Mouse (Mus musculus) T-helper 1 cell (primary cell): ENCODE measurements around the gene Gmds.

Experiments used
- in situ Hi-C: fragments of 300-600 bp; cut with MboI, MseI; formaldehyde crosslinking; loops from one replicate; pipeline ENCODE4 v1.15.1; 2025; ENCODE audit warnings: high pct_unique_total_duplicates

The Gmds gene

DNA sequence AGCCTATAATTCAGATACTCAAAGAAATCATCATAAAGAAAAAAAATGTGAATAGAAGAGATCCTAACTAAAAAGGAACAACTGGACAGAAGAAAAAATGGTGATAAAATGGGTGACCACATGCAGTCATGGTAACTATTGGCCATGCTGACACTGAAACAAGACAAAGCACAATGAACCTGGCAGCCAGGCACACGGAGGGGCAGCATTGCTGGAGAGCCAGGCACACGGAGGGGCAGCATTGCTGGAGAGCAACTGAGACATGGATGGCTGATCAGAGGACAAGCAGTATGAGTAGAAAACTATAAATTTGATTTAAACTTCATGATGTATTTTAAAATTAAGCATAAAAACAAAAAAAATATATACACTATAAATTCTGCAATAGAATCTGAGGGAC is 173.0 kb downstream of the Gmds start:
- in situ Hi-C loops, result no loop called here

DNA sequence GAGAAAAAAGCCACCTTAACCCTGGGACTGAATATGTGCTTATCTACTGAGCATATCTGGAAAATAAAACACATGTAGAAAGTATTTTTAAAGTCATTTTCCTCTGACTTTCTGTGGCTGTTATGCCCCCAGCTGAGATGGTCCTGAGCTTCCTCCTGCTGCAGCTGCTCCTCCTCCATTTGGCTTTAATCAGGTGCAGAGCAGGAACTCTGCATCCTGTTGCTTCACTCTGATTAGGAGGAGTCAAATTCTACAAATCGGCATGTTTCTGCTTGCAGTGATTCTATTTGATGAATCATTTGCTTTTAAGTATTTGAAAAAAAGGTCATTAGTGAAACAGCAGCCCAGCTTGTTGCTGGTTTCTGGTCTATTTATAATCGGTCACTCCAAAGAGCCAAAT is 177.0 kb downstream of the Gmds start:
- in situ Hi-C loops, result loop anchor here (5.0 kb wide), 1 partner anchor 106 kb away; no protein-coding TSS in a partner anchor

DNA sequence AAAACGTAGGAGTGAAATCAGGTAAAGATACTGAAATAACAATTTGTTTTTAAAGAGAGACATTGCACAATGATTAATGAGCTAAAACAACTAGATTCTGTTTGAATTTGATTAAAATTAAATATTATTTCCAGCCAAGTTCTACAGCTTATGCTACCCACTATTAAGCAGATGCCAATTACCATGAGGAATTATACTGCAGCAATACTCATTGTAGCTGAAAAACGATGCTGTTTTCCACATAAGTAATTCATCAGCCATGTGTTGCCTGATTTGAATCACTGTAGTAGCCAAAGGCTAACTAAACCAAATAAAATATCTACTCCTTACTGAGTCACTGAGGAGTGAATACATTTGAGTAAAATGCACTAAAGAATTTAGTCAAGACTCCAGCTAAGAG is 180.3 kb downstream of the Gmds start:
- in situ Hi-C loops, result no loop called here

DNA sequence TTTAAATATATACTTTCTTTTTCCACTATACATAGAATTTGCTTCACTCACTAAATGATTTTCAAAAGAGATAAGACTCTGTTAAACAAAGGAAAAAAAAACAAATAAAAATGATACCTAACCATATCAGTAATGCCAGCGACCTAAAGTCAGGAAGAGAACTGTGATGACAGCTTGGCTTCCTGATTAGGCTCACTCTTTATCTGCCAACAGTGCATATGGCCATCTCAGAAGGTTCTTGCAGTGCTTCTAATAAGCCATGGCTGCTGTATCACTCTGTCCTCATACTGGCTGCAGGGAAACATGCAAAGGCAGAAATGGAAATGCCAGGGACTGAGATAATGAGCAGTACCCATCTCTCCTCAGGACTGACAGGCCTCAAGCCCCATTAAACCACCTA is 192.6 kb downstream of the Gmds start:
- in situ Hi-C loops, result no loop called here

DNA sequence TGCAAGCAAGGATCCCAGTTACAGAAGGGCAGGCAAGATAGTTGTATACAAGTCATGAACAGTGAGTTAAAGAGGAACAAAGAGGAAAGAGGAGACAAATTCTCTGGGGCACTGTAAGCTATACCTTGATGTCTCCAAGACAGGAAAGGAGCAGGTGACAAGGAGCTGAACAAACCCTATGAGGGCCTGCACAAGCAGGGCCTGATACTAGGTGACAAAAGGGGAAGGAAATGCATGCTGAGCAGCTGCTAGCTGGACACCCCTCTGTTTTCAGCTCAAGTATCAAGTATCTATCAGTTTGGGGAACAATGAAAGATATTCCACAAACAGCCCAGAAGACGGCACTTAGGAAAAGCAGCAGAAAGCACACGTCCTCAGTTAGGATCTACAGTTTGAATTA is 193.4 kb downstream of the Gmds start:
- in situ Hi-C loops, result no loop called here

DNA sequence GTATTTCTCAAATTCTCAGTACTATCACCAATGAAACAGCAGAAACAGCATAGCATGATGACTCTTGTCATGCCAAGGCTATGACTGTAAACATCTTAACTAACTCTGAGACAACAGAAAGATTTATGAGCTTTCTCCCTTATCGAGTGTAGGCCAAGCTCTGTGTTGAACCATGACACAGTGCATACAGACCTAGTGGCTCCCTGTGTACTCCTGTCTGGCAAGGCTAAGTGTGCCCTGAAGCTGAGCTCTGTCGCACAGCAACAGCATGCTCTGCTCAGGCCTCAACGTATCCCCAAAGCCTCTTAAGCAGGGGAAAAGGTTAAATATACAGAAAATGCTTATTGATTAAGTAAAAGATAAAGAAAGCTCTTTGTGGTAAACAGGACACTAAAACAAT is 194.9 kb downstream of the Gmds start:
- in situ Hi-C loops, result no loop called here

DNA sequence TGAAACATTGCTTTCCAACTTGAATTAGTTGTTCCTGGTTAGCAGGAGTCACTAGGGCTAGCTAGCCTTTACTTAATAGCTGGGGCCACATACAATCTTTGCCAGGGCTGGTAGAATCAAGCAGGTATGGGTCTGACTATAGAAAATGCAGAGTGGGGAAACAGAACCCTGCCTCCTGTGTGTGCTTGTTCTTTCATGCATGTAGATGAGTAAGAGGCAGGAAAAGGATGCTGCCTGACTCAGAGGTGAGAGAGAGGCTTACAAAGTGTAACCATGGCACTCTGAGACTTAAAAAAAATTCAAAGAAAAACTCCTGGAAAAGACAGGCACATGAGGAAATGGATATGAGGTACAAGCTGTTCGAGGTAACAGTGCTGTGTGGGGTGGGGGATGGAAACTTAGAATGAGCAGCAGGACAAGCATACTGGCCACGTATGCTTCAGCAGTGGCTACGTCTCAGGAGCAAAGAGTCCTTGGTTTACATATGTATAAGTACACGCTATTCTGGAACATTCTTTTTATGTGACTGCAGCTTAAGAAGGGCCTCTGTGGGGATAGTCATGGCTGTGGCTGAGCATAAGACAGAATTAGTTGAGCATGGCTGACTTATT is 203.8 kb downstream of the Gmds start:
- in situ Hi-C loops, result no loop called here

DNA sequence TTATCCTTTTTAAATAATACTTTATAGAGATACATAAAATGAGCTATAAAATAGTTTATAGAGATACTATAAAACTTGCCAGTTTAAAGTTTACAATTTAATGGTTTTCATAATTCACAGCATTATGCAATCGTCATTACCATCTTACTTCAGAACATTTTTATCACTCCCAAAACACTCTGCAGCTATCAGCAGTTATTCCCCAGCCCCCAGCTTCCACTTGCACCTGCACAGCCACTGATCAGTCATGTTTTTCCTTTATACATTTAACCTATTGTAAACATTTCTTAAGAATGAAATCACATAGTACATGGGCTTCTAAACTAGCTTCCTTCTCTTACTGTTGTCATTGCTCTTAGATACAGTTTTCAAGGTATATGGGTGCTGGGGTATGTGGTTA is 208.6 kb downstream of the Gmds start:
- in situ Hi-C loops, result no loop called here

DNA sequence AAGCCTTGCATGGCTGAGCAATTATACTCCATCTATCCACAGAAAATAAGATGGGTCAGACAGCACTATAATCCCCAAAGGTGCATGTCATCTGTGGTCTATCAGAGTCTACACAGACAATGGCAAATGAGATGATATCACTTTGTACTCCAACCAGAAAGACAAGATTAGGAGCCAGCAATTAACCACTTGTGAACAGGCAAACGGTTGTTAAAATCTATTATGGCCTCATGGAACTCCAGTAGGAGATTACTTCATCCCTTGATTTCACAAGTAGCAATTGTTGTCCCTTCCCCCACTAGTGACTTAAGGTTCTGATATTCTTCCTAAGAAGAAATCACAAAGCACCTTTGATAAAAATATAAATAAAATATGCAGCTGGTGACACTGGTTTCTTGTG is 220.2 kb downstream of the Gmds start:
- in situ Hi-C loops, result no loop called here

DNA sequence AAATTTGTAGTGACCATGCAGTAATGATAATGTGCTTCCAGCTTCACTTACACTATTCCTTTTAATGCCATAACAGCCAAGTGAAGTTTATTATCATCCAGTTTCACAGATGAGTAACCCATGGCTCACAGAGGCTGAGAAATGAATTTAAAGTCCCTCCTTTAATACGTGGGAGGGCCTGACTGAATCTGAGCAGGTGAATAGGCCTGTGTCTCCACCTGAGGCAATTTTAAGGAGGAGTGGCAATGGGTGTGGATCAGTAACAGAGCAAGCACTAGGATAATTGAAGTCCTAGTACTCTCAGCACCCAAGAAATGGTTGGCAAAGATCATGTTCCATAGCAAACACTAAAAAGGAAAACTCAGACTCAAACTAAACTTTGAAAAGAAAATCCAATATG is 223.1 kb downstream of the Gmds start:
- in situ Hi-C loops, result no loop called here

DNA sequence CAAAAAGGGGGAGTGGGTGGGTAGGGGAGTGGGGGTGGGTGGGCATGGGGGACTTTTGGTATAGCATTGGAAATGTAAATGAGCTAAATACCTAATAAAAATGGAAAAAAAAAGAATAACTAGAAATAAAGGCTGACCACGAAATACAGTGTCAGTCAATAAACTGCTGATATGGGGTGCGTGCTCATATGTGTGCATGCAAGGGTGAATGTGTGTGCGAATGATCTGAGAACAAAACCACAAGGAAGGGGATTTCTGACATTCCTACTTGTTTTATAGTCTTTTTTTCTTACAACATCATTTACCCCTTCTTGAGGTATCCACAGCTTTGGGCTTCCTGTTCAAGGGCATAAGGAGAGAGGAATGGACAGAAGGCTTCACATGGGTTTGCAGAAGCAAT is 224.7 kb downstream of the Gmds start:
- in situ Hi-C loops, result no loop called here

DNA sequence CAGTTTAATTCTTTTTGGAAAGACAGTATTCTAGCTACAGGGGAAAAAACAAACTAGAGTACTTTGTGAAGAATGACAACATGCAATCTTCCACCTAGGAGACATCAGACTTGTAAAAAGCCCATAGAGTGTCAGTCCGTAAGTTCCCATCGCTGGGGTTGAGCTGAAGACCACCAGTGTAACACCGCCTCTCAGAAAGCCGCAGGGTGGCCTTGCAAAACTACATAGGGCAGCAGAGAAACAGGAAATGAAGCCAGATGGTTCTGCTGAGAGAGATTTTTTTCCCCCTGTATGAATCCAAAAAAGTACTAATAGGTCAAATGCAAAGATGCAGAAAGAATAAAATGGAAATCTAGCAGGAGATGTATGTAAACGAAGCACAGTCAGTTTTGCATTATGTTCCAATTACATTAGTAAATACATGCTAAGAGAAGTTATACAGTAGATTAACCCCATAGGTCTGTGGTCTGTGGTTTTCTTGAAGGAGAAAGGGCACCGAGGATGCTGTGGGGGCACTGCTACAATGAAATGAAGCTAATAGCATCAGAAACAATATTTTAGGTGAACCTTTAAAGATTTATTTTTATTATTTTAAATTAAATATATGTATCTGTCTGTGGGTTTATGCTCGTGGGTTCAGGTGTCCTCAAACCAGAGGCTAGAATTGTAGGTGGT is 250.1 kb downstream of the Gmds start:
- in situ Hi-C loops, result no loop called here

DNA sequence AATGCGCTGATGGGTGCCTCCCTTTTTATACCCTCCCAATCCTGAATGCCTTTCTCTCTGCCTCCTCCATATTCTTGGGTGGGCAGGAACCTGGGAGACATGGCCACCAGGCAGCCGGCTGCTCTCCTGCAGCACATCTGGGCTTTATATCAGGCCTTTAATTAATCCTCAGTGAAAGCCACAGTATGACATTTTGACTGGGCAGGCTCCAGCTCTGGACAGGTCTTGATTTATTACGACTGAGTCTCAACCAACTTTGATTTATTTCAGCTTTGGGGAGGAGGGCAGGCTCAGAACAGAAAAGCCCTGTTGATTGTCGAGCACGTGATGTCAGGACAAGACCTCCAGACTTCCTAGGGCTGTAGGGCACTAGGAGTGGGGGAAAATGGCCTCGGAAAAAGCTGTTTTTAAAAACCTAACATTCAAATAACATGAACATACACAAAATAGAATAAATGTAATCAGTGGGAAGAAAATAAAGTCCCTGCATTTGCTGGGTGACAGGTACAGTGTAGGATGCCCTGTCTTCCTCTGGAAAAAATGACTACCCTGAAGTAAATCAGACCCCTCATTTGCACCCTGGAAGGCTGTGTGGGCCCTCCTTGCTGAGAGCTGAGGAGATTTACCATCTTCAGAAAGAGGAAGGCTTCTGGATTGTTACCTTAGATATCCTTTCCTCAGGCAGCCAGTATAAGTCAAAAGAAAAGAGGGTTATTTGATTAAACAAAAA is 257.9 kb downstream of the Gmds start:
- in situ Hi-C loops, result no loop called here

DNA sequence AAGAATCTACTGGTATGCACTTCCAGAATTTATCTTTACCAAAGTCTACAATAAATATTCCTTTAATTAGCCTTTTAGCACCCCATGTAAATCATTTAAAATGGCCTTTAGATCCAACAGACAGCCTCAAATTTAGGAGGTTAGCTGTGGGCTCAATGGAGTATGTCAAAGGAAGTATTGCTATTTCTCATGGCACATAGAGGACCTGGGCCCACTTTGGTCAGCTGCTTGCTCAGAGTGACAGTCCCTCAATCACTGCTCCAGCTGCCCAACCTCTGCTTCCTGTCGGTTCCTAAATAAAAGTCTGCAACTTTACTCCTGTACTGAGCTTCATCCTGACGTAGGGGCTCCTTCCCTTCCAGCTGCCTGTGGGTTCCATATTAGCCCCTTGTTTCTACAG is 264.9 kb downstream of the Gmds start:
- in situ Hi-C loops, result no loop called here

DNA sequence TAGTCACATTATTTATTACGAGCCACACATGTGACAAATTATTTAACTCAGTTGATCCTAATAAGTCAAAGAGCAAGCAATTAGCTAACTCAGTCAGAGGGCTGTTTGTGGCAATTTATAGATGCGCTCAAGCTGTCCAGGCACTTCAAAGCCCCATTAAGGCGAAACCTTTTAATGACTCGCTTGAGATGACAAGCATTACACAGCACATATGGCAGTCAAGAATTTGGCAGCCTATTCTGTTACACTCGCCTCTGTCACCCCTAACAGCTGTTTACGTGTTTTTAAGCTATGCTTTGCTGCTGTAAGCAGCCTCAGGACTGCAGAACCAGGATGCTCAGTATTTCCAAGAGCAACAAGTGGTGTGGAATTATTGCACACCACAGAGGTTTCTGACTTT is 283.2 kb downstream of the Gmds start:
- in situ Hi-C loops, result no loop called here

DNA sequence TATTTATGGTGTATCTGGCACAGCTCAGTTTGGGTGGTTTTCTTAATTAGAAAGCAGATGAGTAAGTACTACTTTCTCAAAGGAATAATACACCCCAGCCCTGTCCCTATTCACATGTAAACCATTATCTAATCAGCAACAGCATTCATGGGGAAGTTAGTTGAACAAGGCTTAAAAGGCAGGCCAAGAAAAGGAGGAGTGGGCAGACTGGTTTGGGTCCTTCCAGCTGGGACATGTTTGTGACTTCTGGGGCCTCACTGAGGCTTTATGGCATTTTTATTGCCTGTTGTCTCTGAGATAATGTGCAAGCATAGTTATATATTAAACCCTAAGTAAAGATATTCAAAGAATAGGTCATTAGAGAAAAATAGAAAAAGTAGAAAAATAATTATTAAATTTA is 285.0 kb downstream of the Gmds start:
- in situ Hi-C loops, result no loop called here

DNA sequence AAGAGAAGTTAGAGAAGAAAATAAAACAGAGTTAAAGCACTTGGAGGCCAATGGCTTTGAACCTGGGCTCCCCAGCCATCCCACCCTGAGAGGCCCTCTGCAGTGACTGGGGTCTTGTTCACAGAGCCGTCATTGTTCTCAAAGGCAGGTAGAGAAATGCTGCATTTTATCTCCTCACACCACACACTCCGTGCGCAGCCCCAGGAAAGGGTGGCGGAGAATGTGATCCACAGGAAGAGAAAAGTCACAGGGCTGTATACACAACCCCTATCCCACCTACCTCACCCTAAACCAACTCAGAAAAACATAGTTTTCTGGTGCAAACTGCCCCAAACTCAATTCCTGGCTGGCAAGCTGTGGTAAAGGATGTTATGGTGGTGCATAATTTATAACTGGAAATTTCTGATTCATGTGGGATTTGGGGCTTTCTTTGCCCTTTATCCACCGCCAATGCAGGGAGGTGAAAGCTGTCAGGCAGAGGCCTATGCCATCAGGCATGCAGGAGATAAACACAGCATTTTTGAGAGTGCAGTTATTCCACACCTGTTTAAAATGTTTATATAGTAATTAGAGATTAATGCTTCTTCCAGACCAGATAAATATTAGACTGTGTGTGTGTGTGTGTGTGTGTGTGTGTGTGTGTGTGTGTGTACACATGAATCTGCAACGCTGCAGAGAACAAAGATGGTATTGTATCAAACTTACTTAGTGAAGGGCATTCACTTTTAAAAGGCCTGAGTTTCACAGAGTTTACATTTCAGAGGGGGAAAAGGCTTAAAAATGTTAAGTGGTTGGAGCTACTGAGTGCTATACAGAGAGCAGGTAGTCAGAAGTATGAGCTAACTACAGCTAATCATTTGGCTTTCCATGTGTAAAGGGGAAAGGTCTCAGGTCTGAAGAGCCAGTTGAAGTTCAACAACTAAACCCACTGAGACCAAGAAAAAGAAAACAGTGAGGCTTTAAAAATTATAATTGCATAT is 290.3 kb downstream of the Gmds start:
- in situ Hi-C loops, result no loop called here

DNA sequence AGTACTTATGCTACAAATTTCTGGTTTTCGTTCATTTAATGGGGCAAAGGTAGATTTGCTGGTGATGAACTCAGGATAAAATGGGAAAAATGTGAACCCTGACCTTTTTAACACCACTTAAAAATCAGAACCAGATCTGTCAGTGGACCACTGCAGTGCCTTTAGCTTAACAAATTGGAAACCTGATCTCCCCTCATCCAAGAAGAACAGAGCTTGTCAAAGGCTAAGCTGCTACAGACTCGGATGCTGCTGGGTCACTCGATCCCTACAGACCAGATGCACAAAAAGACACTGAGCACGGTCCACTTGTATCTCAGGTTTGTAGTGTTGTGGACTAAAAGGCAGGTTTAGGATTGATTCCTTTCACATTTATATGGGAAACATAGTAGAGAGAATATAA is 291.6 kb downstream of the Gmds start:
- in situ Hi-C loops, result no loop called here

DNA sequence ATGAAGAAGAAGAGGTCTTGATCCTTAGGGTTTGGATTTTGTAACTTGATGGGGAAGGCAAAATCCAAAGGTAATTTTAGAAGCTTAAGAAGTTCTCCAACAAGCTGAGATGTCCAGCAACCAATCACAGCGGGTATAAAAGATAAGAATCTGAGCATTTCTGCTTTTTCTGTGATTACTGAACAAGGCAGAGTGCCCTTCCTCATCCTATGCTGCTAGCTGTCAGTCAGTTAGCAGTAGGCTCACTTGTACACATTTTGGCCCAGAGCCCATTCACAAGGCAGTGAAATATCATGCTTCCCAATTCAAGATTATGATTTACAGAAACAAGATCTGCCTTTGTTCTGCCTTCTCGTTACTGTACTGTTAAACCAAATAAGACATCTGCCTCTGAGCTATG is 295.8 kb downstream of the Gmds start:
- in situ Hi-C loops, result no loop called here

DNA sequence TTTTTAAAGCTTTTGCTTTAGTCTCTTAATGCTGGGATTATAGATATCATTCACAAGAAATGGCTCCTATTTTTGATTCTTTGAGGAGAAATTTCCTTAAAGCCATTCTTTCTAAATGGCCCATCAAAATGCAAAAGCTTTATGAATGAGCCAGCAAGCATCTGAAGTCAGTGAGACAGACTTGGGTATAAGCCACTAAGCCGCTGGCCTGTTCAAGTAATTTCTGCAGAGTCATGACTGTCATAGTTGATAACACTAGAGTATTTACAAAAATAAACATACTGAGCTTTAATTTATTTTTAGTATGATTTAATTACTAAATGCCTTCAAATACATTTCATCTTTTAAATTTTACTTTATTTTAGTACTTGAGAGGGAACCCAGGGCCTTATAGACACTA is 297.7 kb downstream of the Gmds start:
- in situ Hi-C loops, result no loop called here

DNA sequence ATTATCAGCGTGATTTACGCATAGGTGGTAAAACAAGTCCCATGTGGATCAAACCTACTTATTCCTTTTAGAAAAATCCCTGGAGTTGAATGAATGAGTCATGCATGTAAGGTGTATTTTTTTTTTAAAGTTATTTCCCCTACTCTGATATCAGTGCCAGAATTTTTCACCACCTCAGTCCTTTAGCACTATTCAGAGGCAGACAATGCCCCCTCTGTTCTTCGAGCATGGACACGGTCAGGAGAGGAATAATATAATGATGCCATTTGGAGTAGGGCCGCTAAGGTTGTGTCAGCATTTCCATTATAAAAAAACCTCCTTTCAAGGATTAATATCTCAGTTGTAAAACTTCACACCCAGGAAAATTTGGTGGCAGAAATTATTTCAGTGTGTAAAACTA is 301.6 kb downstream of the Gmds start:
- in situ Hi-C loops, result no loop called here
